Mouse (Mus musculus) limb, embryonic 10.5 days (tissue): Measurements from ENCODE around the gene F3. TPM values are rescaled to one million over a fixed set of nuclear protein-coding genes. Genes with fewer than 3 reads are reported as not detected.
"Not testable (repeated sequence)": the region's sequence is repeated elsewhere in the genome, so short reads cannot be mapped to it uniquely, and the experiment has no call there.

Experiments
- DNase-seq: peaks from one replicate; pipeline ENCODE4 v3.0.0-alpha.2; 2017; ENCODE audit warnings: low spot score
- H3K27ac ChIP-seq: fragments of 300-500 bp; sonication (generic); 2 replicates; pipeline ENCODE4 v1.5.1; 2016; ENCODE audit warnings: mild to moderate bottlenecking
- H3K27me3 ChIP-seq: fragments of 300-500 bp; sonication (generic); 2 replicates; pipeline ENCODE4 v1.6.1; 2016; ENCODE audit warnings: low read depth, mild to moderate bottlenecking; ENCODE audit not compliant: poor library complexity, severe bottlenecking
- H3K36me3 ChIP-seq: fragments of 300-500 bp; sonication (generic); 2 replicates; pipeline ENCODE4 v1.6.1; 2016; ENCODE audit warnings: mild to moderate bottlenecking, moderate library complexity
- H3K4me1 ChIP-seq: fragments of 300-500 bp; sonication (generic); 2 replicates; pipeline ENCODE4 v1.6.1; 2016
- H3K4me3 ChIP-seq: fragments of 300-500 bp; sonication (generic); 2 replicates; pipeline ENCODE4 v1.5.1; 2016; ENCODE audit warnings: mild to moderate bottlenecking, moderate library complexity
- H3K9me3 ChIP-seq: fragments of 300-500 bp; sonication (generic); replicated peaks from 2 replicates; pipeline ENCODE4 v1.6.1; 2016; ENCODE audit warnings: mild to moderate bottlenecking
- WGBS: fragments of 180-500 bp; shearing (Covaris S2); methylation state at CpG from one replicate; pipeline ENCODE4 v1.1.7; 2016; 5-methylcytosine and 5-hydroxymethylcytosine counted together
- polyA plus RNA-seq: library from polyadenylated mRNA; unstranded; fragments of >200 nt; fragmentation: Nextera tagmentation; extraction: Ambion mirVana; gene quantifications from 2 replicates; pipeline ENCODE4 v1.2.1, GENCODE M21; 2016

The F3 gene
- polyA plus RNA-seq, 1 experiment from 2014 or later: 5.0 TPM

GRCm38 (mm10) chr3:121762056-121762852 is 38.9 kb downstream of the F3 start:
- Histone ChIP-seq H3K27me3 (no peaks in the 10 kb centered on the region), H3K9me3 (no peaks in the 10 kb centered on the region), H3K27ac (no peak overlapping the region), H3K4me1 (no peaks in the 10 kb centered on the region), H3K36me3 (peaks cover 53% of the 10 kb centered on the region), H3K4me3 (no peak overlapping the region)
- 66% methylated on average over 4 of the region's 4 CpGs for WGBS
- no peak for DNase-seq

- Histone ChIP-seq H3K4me1 (no peaks in the 10 kb centered on the region), H3K4me3 (no peak overlapping the region), H3K27me3 (no peaks in the 10 kb centered on the region), H3K9me3 (no peaks in the 10 kb centered on the region), H3K27ac (no peak overlapping the region), H3K36me3 (peaks cover 76% of the 10 kb centered on the region)
- DNase-seq: no peak
Measured at GRCm38 (mm10) chr3:121766048-121766447, 42.7 kb downstream of the F3 start.

- DNase-seq: no peak
- Histone ChIP-seq H3K27me3 (no peaks in the 10 kb centered on the region), H3K27ac (no peak overlapping the region), H3K4me1 (no peaks in the 10 kb centered on the region), H3K36me3 (peaks cover 83% of the 10 kb centered on the region), H3K4me3 (no peak overlapping the region), H3K9me3 (no peaks in the 10 kb centered on the region)
- WGBS: 92% methylated on average over 5 of the region's 5 CpGs
Measured at GRCm38 (mm10) chr3:121766818-121767217, 43.5 kb downstream of the F3 start.

- 96% methylated on average over 3 of the region's 3 CpGs for WGBS
- DNase-seq: no peak
- Histone ChIP-seq H3K4me3 (no peak overlapping the region), H3K27ac (no peak overlapping the region), H3K4me1 (no peaks in the 10 kb centered on the region), H3K36me3 (peaks cover 88% of the 10 kb centered on the region), H3K27me3 (no peaks in the 10 kb centered on the region), H3K9me3 (no peaks in the 10 kb centered on the region)
Measured at GRCm38 (mm10) chr3:121768770-121769169, 45.4 kb downstream of the F3 start.

- Histone ChIP-seq H3K4me1 (peaks cover 13% of the 10 kb centered on the region), H3K36me3 (peaks cover 66% of the 10 kb centered on the region)
- not testable (repeated sequence) for H3K27me3 ChIP-seq, H3K9me3 ChIP-seq, DNase-seq, H3K4me3 ChIP-seq, H3K27ac ChIP-seq
- 97% methylated on average over 4 of the region's 4 CpGs for WGBS
Measured at GRCm38 (mm10) chr3:121773336-121773735, 50.0 kb downstream of the F3 start.

- Histone ChIP-seq H3K9me3 (no peaks in the 10 kb centered on the region), H3K4me3 (no peak overlapping the region), H3K4me1 (peaks cover 18% of the 10 kb centered on the region), H3K36me3 (peaks cover 26% of the 10 kb centered on the region), H3K27me3 (no peaks in the 10 kb centered on the region), H3K27ac (peak overlapping the region; percentile 11; the same call in 1 of the 2 replicates)
- peak; percentile 73 for DNase-seq
- 25% methylated on average over 7 of the region's 7 CpGs for WGBS
Measured at GRCm38 (mm10) chr3:121777943-121778342, 54.6 kb downstream of the F3 start.

GRCm38 (mm10) chr3:121783020-121783419 is 59.7 kb downstream of the F3 start:
- no peak for DNase-seq
- Histone ChIP-seq H3K27me3 (no peaks in the 10 kb centered on the region), H3K36me3 (peaks cover 7% of the 10 kb centered on the region; the same call in 1 of the 2 replicates), H3K9me3 (no peaks in the 10 kb centered on the region), H3K4me1 (peaks cover 8% of the 10 kb centered on the region), H3K4me3 (no peak overlapping the region), H3K27ac (no peak overlapping the region)
- WGBS: 90% methylated on average over 6 of the region's 6 CpGs

Other genes starting within 250 kb of the F3 start
- 0.23 and 0.53 TPM in 2 replicates for gene Slc44a3, start 191.1 kb upstream of the F3 start, polyA plus RNA-seq
- not detected in 2 replicates for gene 4930432M17Rik, start 52.8 kb upstream of the F3 start, polyA plus RNA-seq
- 32.1 and 42.8 TPM in 2 replicates for gene Abcd3, start 91.8 kb downstream of the F3 start, polyA plus RNA-seq
- 32.0 and 39.7 TPM in 2 replicates for gene Arhgap29, start 229.0 kb downstream of the F3 start, polyA plus RNA-seq